Mouse (Mus musculus) adipocyte (in vitro differentiated cells): Measurements from ENCODE around the gene Prm3.
A peak's percentile ranks its signal among the peaks of the same experiment; 100 is the strongest.
"Not testable (repeated sequence)": the region's sequence is repeated elsewhere in the genome, so short reads cannot be mapped to it uniquely, and the experiment has no call there.

ENCODE experiments used
- DNase-seq: peaks from one replicate; pipeline ENCODE4 v3.0.0-alpha.2; 2016; ENCODE audit warnings: low spot score

Prm3 gene

GRCm38 (mm10) chr16:10790702-10791101, at the start of gene Prm3:
Gene Prm3 (minus strand): TSS chr16:10790914.
- DNase-seq: no peak

GRCm38 (mm10) chr16:10840018-10840417, 49.3 kb upstream of the Prm3 start:
- DNase-seq: no peak

GRCm38 (mm10) chr16:10838487-10839245, 48.0 kb upstream of the Prm3 start:
- DNase-seq: peak; percentile 68

GRCm38 (mm10) chr16:10837903-10838302, 47.2 kb upstream of the Prm3 start:
- no peak for DNase-seq

GRCm38 (mm10) chr16:10837250-10837649, 46.5 kb upstream of the Prm3 start:
- DNase-seq: peak; percentile 50

- DNase-seq: no peak
Measured at GRCm38 (mm10) chr16:10836388-10836787, 45.7 kb upstream of the Prm3 start.

- peak; percentile 78 for DNase-seq
Measured at GRCm38 (mm10) chr16:10834911-10835587, 44.3 kb upstream of the Prm3 start, which contains the start of gene Rmi2. Gene Rmi2 (plus strand): TSS chr16:10835059.

- DNase-seq: no peak
Measured at GRCm38 (mm10) chr16:10834542-10834910, 43.8 kb upstream of the Prm3 start.

- DNase-seq: no peak
Measured at GRCm38 (mm10) chr16:10828461-10828805, 37.7 kb upstream of the Prm3 start.

GRCm38 (mm10) chr16:10827766-10828460, 37.2 kb upstream of the Prm3 start:
- no peak for DNase-seq

GRCm38 (mm10) chr16:10827269-10827668, 36.6 kb upstream of the Prm3 start:
- no peak for DNase-seq

GRCm38 (mm10) chr16:10825840-10826239, 35.1 kb upstream of the Prm3 start:
- no peak for DNase-seq

GRCm38 (mm10) chr16:10824536-10824935, 33.8 kb upstream of the Prm3 start:
- DNase-seq: no peak

- no peak for DNase-seq
Measured at GRCm38 (mm10) chr16:10821387-10821786, 30.7 kb upstream of the Prm3 start.

GRCm38 (mm10) chr16:10819966-10820365, 29.3 kb upstream of the Prm3 start:
- no peak for DNase-seq

- DNase-seq: no peak
Measured at GRCm38 (mm10) chr16:10818579-10819135, 27.9 kb upstream of the Prm3 start.

- DNase-seq: no peak
Measured at GRCm38 (mm10) chr16:10814864-10815263, 24.1 kb upstream of the Prm3 start.

GRCm38 (mm10) chr16:10813726-10814125, 23.0 kb upstream of the Prm3 start:
- no peak for DNase-seq

GRCm38 (mm10) chr16:10812865-10813371, 22.2 kb upstream of the Prm3 start, which contains the start of gene Gm11172:
Gene Gm11172 (plus strand): TSS chr16:10812915.
- no peak for DNase-seq

- DNase-seq: no peak
Measured at GRCm38 (mm10) chr16:10810376-10810775, 19.7 kb upstream of the Prm3 start.

- no peak for DNase-seq
Measured at GRCm38 (mm10) chr16:10805789-10806527, 15.2 kb upstream of the Prm3 start, which contains the start of gene Prm1. Gene Prm1 (minus strand): TSS chr16:10805839.

GRCm38 (mm10) chr16:10802420-10802819, 11.7 kb upstream of the Prm3 start:
- not testable (repeated sequence) for DNase-seq
